Mouse (Mus musculus): ENCODE data around the gene Astn1. TPM values are rescaled to one million over a fixed set of nuclear protein-coding genes. Genes with fewer than 3 reads are reported as not detected.

Gene Astn1
- polyA plus RNA-seq, 1 experiment, result 0.02 TPM

DNA sequence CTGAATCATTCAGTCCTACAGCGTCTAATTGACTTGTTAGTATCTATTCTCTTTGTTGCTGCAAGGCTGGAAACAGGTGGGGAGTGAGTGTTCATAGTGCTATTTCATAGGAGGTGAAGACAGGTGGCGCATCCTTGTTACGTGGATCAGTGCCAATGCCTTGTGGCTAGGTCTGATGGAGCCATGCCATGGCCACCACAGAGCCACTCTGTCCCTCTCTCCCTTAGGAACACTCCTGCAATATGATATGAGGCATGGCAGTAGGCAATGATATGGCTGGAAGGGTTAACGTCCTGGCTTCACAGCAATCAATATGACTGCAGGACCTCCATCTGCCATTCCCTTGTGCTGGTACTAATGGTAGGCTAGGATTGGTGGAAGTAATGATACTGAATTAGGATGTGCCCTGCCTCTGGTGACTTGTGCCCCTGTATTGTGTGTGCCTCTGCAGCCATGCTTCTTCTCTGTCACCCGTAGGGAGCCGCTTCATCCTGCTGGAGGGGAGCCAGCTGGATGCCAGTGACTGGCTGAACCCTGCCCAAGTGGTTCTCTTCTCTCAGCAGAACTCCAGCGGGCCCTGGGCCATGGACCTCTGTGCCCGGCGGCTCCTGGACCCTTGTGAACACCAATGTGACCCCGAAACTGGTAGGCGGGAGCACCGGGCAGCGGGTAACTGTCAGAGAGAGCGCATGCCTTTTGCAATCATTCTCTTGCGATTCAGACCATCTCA, 148.6 kb downstream of the Astn1 start:
- H3K27ac ChIP-seq (ENCODE audit: insufficient read depth, low read length), result no peak overlapping the region
- no peak for DNase-seq (ENCODE audit: low read depth in 1 of 2, low spot score in 2 of 2)
- TF ChIP-seq POLR2A (IDR thresholded peaks at IDR 0.05; ENCODE audit: low read depth, low read length), result no peak
- no peak for TF ChIP-seq CTCF (IDR thresholded peaks at IDR 0.05; ENCODE audit: extremely low read depth, insufficient read depth, insufficient read length, insufficient replicate concordance)
- no peak overlapping the region for H3K4me3 ChIP-seq (ENCODE audit: extremely low read depth, insufficient read depth, insufficient read length)
- H3K36me3 ChIP-seq (ENCODE audit: control insufficient read depth, insufficient read depth, low read length), result no peaks in the 10 kb centered on the region
- H3K4me1 ChIP-seq (ENCODE audit: control insufficient read depth, insufficient read depth, insufficient read length), result no peaks in the 10 kb centered on the region
- H3K27me3 ChIP-seq (ENCODE audit: control insufficient read depth, insufficient read depth, low read length), result no peaks in the 10 kb centered on the region
- 90% methylated on average over 15 of the region's 15 CpGs for WGBS

DNA sequence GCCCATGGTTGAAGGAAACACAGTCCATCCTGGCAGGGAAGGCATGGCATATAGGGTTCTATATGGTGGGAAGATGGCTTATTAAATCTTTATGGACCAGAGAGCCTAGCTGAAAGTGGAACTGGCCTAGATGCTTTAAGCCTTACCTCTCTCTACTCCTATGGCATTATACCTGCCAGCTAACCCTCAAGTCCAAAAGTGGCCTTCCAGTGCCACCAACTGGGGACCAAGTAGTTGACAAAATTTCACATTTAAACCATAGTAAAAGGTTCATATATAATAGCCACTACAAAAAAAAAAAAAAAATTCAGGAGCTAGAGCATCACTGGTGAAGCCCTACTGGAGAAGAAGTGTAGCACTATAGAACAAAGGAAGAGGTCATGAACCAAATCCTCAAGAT, 150.0 kb downstream of the Astn1 start:
- H3K27me3 ChIP-seq (ENCODE audit: control insufficient read depth, insufficient read depth, low read length), result no peaks in the 10 kb centered on the region
- H3K4me1 ChIP-seq (ENCODE audit: control insufficient read depth, insufficient read depth, insufficient read length), result no peaks in the 10 kb centered on the region
- no peak for TF ChIP-seq CTCF (IDR thresholded peaks at IDR 0.05; ENCODE audit: extremely low read depth, insufficient read depth, insufficient read length, insufficient replicate concordance)
- no peak for TF ChIP-seq POLR2A (IDR thresholded peaks at IDR 0.05; ENCODE audit: low read depth, low read length)
- H3K36me3 ChIP-seq (ENCODE audit: control insufficient read depth, insufficient read depth, low read length), result no peaks in the 10 kb centered on the region
- no peak for DNase-seq (ENCODE audit: low read depth in 1 of 2, low spot score in 2 of 2)
- no peak overlapping the region for H3K27ac ChIP-seq (ENCODE audit: insufficient read depth, low read length)
- no peak overlapping the region for H3K4me3 ChIP-seq (ENCODE audit: extremely low read depth, insufficient read depth, insufficient read length)

DNA sequence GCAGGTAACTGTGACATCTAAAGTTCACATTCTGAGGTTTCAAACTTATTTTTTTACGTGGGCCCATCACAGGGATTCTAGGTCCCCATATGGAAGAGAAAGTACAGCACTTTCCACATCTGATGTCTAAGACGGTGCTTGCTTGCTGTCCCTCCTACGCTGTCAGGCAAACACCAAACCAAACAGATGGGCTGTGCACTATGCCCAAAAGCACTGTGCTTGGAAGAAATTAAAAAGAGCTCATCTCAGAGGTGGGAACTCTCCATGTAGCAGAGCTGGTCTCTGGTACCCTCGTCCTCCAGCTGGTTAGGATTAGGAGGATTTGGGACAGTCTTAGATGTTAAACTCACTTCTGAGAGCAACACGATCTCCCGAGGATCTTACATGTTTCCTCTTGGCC, 150.6 kb downstream of the Astn1 start:
- Histone ChIP-seq H3K4me3 (ENCODE audit: extremely low read depth, insufficient read depth, insufficient read length) (no peak overlapping the region), H3K4me1 (ENCODE audit: control insufficient read depth, insufficient read depth, insufficient read length) (no peaks in the 10 kb centered on the region), H3K27ac (ENCODE audit: insufficient read depth, low read length) (no peak overlapping the region), H3K27me3 (ENCODE audit: control insufficient read depth, insufficient read depth, low read length) (no peaks in the 10 kb centered on the region), H3K36me3 (ENCODE audit: control insufficient read depth, insufficient read depth, low read length) (no peaks in the 10 kb centered on the region)
- WGBS, result 80% methylated on average over 6 of the region's 6 CpGs
- TF ChIP-seq POLR2A (IDR thresholded peaks at IDR 0.05; ENCODE audit: low read depth, low read length), result no peak
- no peak for DNase-seq (ENCODE audit: low read depth in 1 of 2, low spot score in 2 of 2)

DNA sequence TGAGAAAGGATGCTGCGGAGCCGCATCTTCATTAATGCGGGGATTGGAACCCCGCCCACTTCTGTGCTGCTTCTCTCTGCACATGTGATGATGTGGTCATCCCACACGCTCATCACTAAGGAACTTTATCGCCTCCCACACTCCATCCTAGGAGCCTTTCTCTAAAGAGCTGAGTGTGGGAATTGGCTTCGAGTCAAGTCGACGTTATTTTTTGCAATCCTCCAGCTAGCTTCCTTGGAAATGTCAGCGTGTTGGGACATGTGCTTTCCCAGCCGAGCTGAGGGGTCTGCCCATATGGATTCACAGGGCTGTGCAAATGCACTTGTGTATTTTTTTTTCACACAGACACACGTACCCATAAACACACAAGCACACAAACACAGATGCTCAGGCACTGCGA, 151.5 kb downstream of the Astn1 start:
- H3K4me1 ChIP-seq (ENCODE audit: control insufficient read depth, insufficient read depth, insufficient read length), result no peaks in the 10 kb centered on the region
- no peak overlapping the region for H3K4me3 ChIP-seq (ENCODE audit: extremely low read depth, insufficient read depth, insufficient read length)
- 89% methylated on average over 13 of the region's 13 CpGs for WGBS
- no peaks in the 10 kb centered on the region for H3K36me3 ChIP-seq (ENCODE audit: control insufficient read depth, insufficient read depth, low read length)
- DNase-seq (ENCODE audit: low read depth in 1 of 2, low spot score in 2 of 2), result no peak
- no peak for TF ChIP-seq POLR2A (IDR thresholded peaks at IDR 0.05; ENCODE audit: low read depth, low read length)
- TF ChIP-seq CTCF (IDR thresholded peaks at IDR 0.05; ENCODE audit: extremely low read depth, insufficient read depth, insufficient read length, insufficient replicate concordance), result no peak
- no peak overlapping the region for H3K27ac ChIP-seq (ENCODE audit: insufficient read depth, low read length)
- no peaks in the 10 kb centered on the region for H3K27me3 ChIP-seq (ENCODE audit: control insufficient read depth, insufficient read depth, low read length)

DNA sequence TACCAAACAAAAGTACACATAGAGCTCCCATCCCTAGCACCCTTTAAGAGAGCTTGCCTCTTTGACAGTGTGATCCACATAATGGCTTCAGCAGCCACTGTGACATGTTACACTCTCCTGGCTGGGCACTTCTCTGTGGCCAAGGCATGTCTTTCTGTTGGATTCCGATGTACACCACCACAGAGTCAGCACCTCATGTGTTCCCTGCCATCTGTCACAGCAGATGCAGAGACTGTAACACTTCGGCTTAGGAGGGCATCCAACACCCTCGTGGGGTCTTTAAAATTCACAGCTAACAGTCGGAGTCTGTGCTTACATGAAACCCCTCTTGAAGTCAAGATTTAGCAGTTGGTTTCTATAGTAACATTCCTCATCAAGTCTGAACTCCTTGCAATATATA, 154.5 kb downstream of the Astn1 start:
- TF ChIP-seq CTCF (IDR thresholded peaks at IDR 0.05; ENCODE audit: extremely low read depth, insufficient read depth, insufficient read length, insufficient replicate concordance), result no peak
- H3K27ac ChIP-seq (ENCODE audit: insufficient read depth, low read length), result no peak overlapping the region
- 86% methylated on average over 4 of the region's 4 CpGs for WGBS
- no peaks in the 10 kb centered on the region for H3K4me1 ChIP-seq (ENCODE audit: control insufficient read depth, insufficient read depth, insufficient read length)
- no peaks in the 10 kb centered on the region for H3K36me3 ChIP-seq (ENCODE audit: control insufficient read depth, insufficient read depth, low read length)
- no peaks in the 10 kb centered on the region for H3K27me3 ChIP-seq (ENCODE audit: control insufficient read depth, insufficient read depth, low read length)
- no peak for DNase-seq (ENCODE audit: low read depth in 1 of 2, low spot score in 2 of 2)
- no peak overlapping the region for H3K4me3 ChIP-seq (ENCODE audit: extremely low read depth, insufficient read depth, insufficient read length)

DNA sequence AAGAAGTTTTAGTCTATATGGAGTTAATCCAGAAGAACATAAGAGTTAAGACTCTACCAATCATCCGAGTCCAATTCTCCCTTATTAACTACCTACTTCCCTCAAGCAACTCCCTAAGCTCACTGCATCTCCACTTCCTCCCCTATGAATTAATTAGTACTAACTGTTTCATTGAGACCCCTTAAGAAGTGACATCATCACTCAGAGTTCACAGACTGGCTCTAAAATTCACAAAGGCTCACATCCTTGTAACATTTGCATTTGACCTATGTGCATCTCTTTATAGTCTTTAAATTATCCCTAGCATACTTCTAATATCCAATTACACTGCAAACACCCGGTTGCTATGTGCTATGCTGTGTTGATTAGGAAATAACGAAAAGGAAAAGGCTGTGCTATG, 174.1 kb downstream of the Astn1 start:
- no peak for TF ChIP-seq CTCF (IDR thresholded peaks at IDR 0.05; ENCODE audit: extremely low read depth, insufficient read depth, insufficient read length, insufficient replicate concordance)
- TF ChIP-seq POLR2A (IDR thresholded peaks at IDR 0.05; ENCODE audit: low read depth, low read length), result no peak
- Histone ChIP-seq H3K27ac (ENCODE audit: insufficient read depth, low read length) (no peak overlapping the region), H3K4me3 (ENCODE audit: extremely low read depth, insufficient read depth, insufficient read length) (no peak overlapping the region), H3K36me3 (ENCODE audit: control insufficient read depth, insufficient read depth, low read length) (no peaks in the 10 kb centered on the region), H3K4me1 (ENCODE audit: control insufficient read depth, insufficient read depth, insufficient read length) (no peaks in the 10 kb centered on the region), H3K27me3 (ENCODE audit: control insufficient read depth, insufficient read depth, low read length) (no peaks in the 10 kb centered on the region)
- no peak for DNase-seq (ENCODE audit: low read depth in 1 of 2, low spot score in 2 of 2)
- WGBS, result 68% methylated on average over 3 of the region's 3 CpGs

DNA sequence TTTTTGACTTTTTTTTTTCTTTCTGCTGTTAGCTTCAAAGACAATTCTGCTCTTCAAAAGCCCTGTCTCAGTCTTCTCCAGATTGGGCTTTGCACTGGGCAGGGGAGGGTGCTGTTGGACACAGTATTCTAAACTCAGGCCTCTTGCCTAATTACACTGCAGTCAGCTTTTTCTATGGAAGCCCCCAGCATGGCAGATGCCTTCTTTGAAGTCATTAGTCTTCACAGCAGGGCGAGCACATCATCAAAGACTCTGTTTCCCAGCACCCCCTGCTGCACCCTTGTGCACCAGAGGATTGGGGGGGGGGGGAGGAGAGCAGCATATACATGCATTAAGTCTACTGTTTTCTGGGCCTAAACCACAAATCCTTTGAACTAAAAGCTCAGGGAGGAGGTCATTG, 174.8 kb downstream of the Astn1 start:
- no peaks in the 10 kb centered on the region for H3K27me3 ChIP-seq (ENCODE audit: control insufficient read depth, insufficient read depth, low read length)
- 68% methylated on average over 1 of the region's 1 CpGs for WGBS
- H3K36me3 ChIP-seq (ENCODE audit: control insufficient read depth, insufficient read depth, low read length), result no peaks in the 10 kb centered on the region
- H3K27ac ChIP-seq (ENCODE audit: insufficient read depth, low read length), result no peak overlapping the region
- H3K4me1 ChIP-seq (ENCODE audit: control insufficient read depth, insufficient read depth, insufficient read length), result no peaks in the 10 kb centered on the region
- no peak for DNase-seq (ENCODE audit: low read depth in 1 of 2, low spot score in 2 of 2)
- H3K4me3 ChIP-seq (ENCODE audit: extremely low read depth, insufficient read depth, insufficient read length), result no peak overlapping the region
- no peak for TF ChIP-seq CTCF (IDR thresholded peaks at IDR 0.05; ENCODE audit: extremely low read depth, insufficient read depth, insufficient read length, insufficient replicate concordance)
- no peak for TF ChIP-seq POLR2A (IDR thresholded peaks at IDR 0.05; ENCODE audit: low read depth, low read length)

All from spleen, adult 2 months (tissue).